Mouse (Mus musculus): ENCODE measurements around the gene Tha1. TPM values are rescaled to one million over a fixed set of nuclear protein-coding genes. Genes with fewer than 3 reads are reported as not detected.

The Tha1 gene
- polyA plus RNA-seq, 1 experiment from 2014 or later: 6.6 TPM

DNA sequence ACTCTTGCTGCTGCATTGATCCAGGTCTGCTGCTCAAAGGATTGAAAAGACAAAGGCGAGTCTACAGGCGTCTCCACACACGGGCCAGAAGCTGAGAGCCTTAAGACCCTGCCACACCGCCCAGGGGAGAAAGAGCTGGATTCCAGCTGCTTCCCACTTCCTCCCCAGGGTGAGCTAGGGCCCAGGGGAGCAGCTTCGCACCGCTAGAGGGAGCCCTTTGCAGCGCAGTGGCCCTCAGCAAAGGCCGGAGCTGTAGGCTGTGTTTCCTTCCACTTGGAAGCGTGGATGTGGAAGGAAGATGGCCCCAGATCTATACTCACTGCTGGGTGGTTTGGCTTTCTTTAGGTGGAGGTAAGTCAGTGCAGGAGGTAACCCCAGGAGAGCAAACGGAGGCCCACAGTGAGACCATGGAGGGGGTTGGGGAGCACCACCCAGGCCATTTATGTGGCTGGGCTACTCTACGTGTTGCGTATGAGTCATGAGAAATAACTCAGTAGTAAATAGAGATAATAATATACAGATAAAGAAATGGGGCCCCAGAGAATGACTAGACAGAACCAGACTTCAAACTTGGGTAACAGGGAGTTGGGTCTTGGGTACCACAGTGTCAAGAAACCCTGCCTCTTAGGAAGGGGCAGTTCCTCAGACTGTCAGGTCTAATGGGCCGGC, 39.5 kb upstream of the Tha1 start:
- peak overlapping the region; percentile 51 for H3K4me2 ChIP-seq (ENCODE audit: low read depth, low read length)
- H3K27ac ChIP-seq (ENCODE audit: low read depth): peak overlapping the region; percentile 22; the same call in 1 of the 2 replicates
- DNase-seq (peak; percentile 88), ATAC-seq (peak; percentile 73)
- H3K9ac ChIP-seq (replicated peaks): no peak overlapping the region
- H3K4me1 ChIP-seq (ENCODE audit: insufficient read depth): peaks cover 20% of the 10 kb centered on the region
- H3K4me3 ChIP-seq (ENCODE audit: low read depth, low read length): no peak overlapping the region
- no peaks in the 10 kb centered on the region for H3K36me3 ChIP-seq (replicated peaks; ENCODE audit: insufficient read depth, low read length)
- H3K27me3 ChIP-seq (ENCODE audit: insufficient read depth, low read length): 0 out of 2 replicates have a peak, but pooled peaks cover 3% of the 10 kb centered on the region
- WGBS (ENCODE audit: insufficient replicate concordance): 30% methylated on average over 13 of the region's 13 CpGs
- peaks cover 5% of the 10 kb centered on the region; the same call in 1 of the 2 replicates for H3K9me3 ChIP-seq (ENCODE audit: low read length)
- no peak for TF ChIP-seq EP300 (IDR thresholded peaks at IDR 0.05; ENCODE audit: low read depth)
- peak; percentile 100 for TF ChIP-seq CTCF (IDR thresholded peaks at IDR 0.05; ENCODE audit: low read depth)

DNA sequence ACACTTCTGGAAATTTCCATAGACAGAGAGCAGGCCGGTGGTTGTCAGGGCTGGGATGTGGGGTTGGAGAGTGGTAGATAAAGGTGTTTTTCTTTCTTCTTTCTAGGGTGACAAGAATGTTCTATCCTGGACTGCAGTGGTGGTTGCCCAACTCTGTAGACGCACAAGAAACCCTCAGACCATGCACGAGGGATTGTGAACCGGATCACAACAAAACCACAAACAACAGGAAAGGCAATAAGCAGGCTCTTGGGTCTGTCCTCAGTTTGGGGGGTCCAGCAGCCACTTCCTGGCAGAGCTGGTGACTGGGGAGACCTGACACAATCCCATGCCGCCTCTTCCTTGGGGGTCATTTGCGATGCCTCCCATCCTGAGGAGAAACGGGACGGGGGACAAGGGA, 36.1 kb upstream of the Tha1 start:
- WGBS (ENCODE audit: insufficient replicate concordance): 55% methylated on average over 8 of the region's 8 CpGs
- Histone ChIP-seq H3K4me3 (ENCODE audit: low read depth, low read length) (no peak overlapping the region), H3K27ac (ENCODE audit: low read depth) (no peak overlapping the region), H3K4me1 (ENCODE audit: insufficient read depth) (peaks cover 16% of the 10 kb centered on the region), H3K9me3 (ENCODE audit: low read length) (no peaks in the 10 kb centered on the region), H3K36me3 (replicated peaks; ENCODE audit: insufficient read depth, low read length) (no peaks in the 10 kb centered on the region), H3K4me2 (ENCODE audit: low read depth, low read length) (no peak overlapping the region), H3K27me3 (ENCODE audit: insufficient read depth, low read length) (0 out of 2 replicates have a peak, but pooled peaks cover 3% of the 10 kb centered on the region), H3K9ac (replicated peaks) (no peak overlapping the region)
- TF ChIP-seq CTCF (IDR thresholded peaks at IDR 0.05; ENCODE audit: low read depth) (no peak), EP300 (IDR thresholded peaks at IDR 0.05; ENCODE audit: low read depth) (no peak)
- no peak for ATAC-seq
- no peak for DNase-seq

DNA sequence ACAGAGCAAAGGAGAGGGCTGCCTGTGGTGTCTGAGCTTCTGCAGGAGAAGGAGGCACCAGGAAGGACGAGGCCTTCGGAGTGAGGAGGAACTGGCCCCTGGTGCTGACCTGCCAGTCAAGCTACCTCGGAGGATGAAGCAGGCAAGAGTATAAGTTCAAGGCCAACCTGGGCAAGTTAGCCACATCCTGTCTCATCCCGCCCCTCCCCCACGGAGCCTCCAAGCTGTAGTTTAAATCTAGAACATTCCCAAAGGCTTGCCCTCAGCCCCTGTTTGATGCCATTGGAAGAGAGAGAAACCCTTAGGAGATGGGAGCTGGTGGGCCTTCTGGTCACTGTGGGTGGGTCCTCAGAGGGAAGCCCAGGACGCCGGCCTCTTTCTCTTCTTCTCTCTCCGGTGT, 31.2 kb upstream of the Tha1 start:
- Histone ChIP-seq H3K4me2 (ENCODE audit: low read depth, low read length) (no peak overlapping the region), H3K36me3 (replicated peaks; ENCODE audit: insufficient read depth, low read length) (no peaks in the 10 kb centered on the region), H3K4me3 (ENCODE audit: low read depth, low read length) (no peak overlapping the region), H3K9me3 (ENCODE audit: low read length) (no peaks in the 10 kb centered on the region), H3K27me3 (ENCODE audit: insufficient read depth, low read length) (no peaks in the 10 kb centered on the region), H3K4me1 (ENCODE audit: insufficient read depth) (peaks cover 2% of the 10 kb centered on the region; the same call in 1 of the 2 replicates), H3K27ac (ENCODE audit: low read depth) (no peak overlapping the region), H3K9ac (replicated peaks) (no peak overlapping the region)
- 66% methylated on average over 8 of the region's 8 CpGs for WGBS (ENCODE audit: insufficient replicate concordance)
- DNase-seq (no peak), ATAC-seq (no peak)
- TF ChIP-seq CTCF (IDR thresholded peaks at IDR 0.05; ENCODE audit: low read depth): no peak
- TF ChIP-seq EP300 (IDR thresholded peaks at IDR 0.05; ENCODE audit: low read depth): no peak

DNA sequence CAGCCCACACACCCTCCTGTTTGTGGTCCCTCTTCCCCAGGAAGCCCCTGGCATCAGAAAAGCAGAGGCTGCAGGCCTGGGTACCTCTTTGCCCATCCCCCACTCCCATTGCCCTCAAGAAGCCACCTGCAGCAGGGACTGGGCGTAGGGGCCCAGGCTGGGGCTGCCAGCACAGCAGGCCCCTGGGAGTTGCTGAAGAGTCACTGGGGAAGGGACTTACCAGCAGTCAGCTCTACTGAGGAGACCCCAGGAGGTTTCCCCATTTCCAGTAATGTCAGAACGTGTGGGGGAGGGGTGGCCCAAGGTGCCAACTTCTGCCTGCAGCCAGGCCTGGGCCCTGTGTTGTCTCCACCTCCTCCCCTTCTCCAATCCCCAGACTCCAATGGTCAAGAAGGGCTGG, 29.0 kb upstream of the Tha1 start:
- no peak overlapping the region for H3K9ac ChIP-seq (replicated peaks)
- WGBS (ENCODE audit: insufficient replicate concordance): 62% methylated on average over 2 of the region's 2 CpGs
- TF ChIP-seq EP300 (IDR thresholded peaks at IDR 0.05; ENCODE audit: low read depth) (no peak), CTCF (IDR thresholded peaks at IDR 0.05; ENCODE audit: low read depth) (no peak)
- no peak overlapping the region for H3K27ac ChIP-seq (ENCODE audit: low read depth)
- DNase-seq: peak; percentile 42
- no peak overlapping the region for H3K4me3 ChIP-seq (ENCODE audit: low read depth, low read length)
- peaks cover 2% of the 10 kb centered on the region; the same call in 1 of the 2 replicates for H3K4me1 ChIP-seq (ENCODE audit: insufficient read depth)
- no peaks in the 10 kb centered on the region for H3K36me3 ChIP-seq (replicated peaks; ENCODE audit: insufficient read depth, low read length)
- H3K27me3 ChIP-seq (ENCODE audit: insufficient read depth, low read length): no peaks in the 10 kb centered on the region
- H3K9me3 ChIP-seq (ENCODE audit: low read length): no peaks in the 10 kb centered on the region
- ATAC-seq: peak; percentile 35; the same call in 1 of the 2 replicates
- H3K4me2 ChIP-seq (ENCODE audit: low read depth, low read length): no peak overlapping the region

DNA sequence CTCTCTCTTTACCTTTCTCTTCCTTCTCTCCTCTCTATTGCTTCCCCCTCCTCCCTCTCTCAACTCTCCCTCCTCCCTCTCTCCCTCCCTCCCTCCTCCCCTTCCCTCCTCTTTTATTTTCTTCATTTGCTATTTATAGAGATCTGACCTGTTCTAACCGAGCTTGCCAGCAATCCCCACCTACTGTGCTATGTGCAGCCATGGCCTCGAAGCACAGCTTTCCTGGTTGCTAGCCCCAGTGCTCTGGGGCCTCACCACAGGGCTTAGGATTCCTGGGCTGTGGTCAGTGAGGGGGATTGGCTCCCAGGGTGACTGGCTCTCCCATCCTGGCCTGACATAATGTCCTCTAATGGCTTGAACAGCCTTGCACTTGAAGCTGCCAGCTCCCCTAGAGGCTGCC, 23.3 kb upstream of the Tha1 start:
- DNase-seq (no peak), ATAC-seq (no peak)
- H3K9ac ChIP-seq (replicated peaks): no peak overlapping the region
- H3K27me3 ChIP-seq (ENCODE audit: insufficient read depth, low read length): no peaks in the 10 kb centered on the region
- no peak overlapping the region for H3K4me3 ChIP-seq (ENCODE audit: low read depth, low read length)
- WGBS (ENCODE audit: insufficient replicate concordance): 50% methylated on average over 2 of the region's 2 CpGs
- no peaks in the 10 kb centered on the region for H3K9me3 ChIP-seq (ENCODE audit: low read length)
- TF ChIP-seq CTCF (IDR thresholded peaks at IDR 0.05; ENCODE audit: low read depth): no peak
- TF ChIP-seq EP300 (IDR thresholded peaks at IDR 0.05; ENCODE audit: low read depth): no peak
- no peak overlapping the region for H3K4me2 ChIP-seq (ENCODE audit: low read depth, low read length)
- H3K27ac ChIP-seq (ENCODE audit: low read depth): no peak overlapping the region
- no peaks in the 10 kb centered on the region for H3K36me3 ChIP-seq (replicated peaks; ENCODE audit: insufficient read depth, low read length)
- H3K4me1 ChIP-seq (ENCODE audit: insufficient read depth): 0 out of 2 replicates have a peak, but pooled peaks cover 5% of the 10 kb centered on the region

DNA sequence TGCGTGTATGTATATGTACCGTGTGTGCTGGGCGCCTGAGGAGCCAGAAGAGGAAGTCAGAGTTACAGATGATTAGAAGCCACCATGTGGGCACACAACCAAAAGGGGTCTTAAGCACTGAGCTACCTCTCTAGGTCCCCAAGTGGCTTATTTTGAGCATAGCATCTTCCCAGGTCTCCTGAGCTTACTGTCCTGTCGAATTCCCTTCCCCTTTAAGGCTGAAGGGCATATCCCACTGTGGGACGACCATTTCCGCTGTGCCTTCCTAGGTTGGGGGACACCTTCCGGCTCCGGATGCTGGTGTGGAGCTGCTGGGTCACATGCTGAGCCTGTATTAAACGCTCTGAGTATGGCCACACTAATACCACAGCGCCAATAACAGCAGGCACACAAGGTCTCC, 21.4 kb upstream of the Tha1 start:
- Histone ChIP-seq H3K36me3 (replicated peaks; ENCODE audit: insufficient read depth, low read length) (no peaks in the 10 kb centered on the region), H3K27me3 (ENCODE audit: insufficient read depth, low read length) (no peaks in the 10 kb centered on the region), H3K9ac (replicated peaks) (no peak overlapping the region), H3K9me3 (ENCODE audit: low read length) (no peaks in the 10 kb centered on the region), H3K4me3 (ENCODE audit: low read depth, low read length) (no peak overlapping the region), H3K4me1 (ENCODE audit: insufficient read depth) (peaks cover 22% of the 10 kb centered on the region), H3K4me2 (ENCODE audit: low read depth, low read length) (no peak overlapping the region), H3K27ac (ENCODE audit: low read depth) (0 out of 2 replicates have a peak overlapping the region, but pooled peaks have one; percentile 13)
- TF ChIP-seq EP300 (IDR thresholded peaks at IDR 0.05; ENCODE audit: low read depth): no peak
- peak; percentile 12; the same call in 1 of the 2 replicates for TF ChIP-seq CTCF (IDR thresholded peaks at IDR 0.05; ENCODE audit: low read depth)
- DNase-seq: no peak
- WGBS (ENCODE audit: insufficient replicate concordance): 45% methylated on average over 10 of the region's 10 CpGs
- 0 out of 2 replicates have a peak, but pooled peaks have one; percentile 16 for ATAC-seq

Measured in liver, postnatal 0 days (tissue).